Mouse (Mus musculus): ENCODE measurements around the gene Grid2. TPM values are rescaled to one million over a fixed set of nuclear protein-coding genes. Genes with fewer than 3 reads are reported as not detected.
A peak's percentile ranks its signal among the peaks of the same experiment; 100 is the strongest.

The Grid2 gene
- polyA plus RNA-seq, 1 experiment from 2014 or later, result 0.76 TPM

DNA sequence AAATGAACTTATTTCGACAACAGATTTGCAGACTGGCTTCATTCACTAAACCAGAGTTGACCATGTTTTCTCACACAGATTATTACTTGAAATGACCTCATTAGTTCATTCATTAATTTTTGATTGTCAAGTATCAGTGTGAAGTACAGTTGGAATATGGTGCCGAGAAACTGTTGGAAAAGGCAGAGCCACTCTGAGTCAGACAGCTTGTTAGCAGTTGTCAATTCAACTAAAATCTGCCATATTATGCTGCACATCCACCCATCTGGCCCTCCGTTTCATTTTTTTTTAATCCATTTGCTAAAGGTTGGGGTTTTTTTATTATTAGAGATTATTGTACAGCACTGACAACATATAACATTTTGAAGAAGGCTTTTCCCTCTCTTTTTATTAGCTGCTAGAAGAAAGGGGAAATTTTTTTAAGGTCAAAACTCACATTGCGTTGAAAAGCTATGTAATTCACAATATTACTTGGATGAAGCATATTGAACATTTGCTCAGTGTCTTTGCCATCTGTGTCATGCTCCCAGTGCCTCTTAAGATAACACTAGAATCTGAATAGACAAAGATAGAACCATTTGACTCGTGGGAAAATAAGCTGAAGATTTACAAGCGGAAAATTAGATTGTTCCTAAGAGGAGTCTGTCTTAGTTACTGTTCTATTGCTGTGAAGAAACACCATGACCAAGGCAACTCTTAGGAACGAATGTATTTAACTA, 1333.0 kb downstream of the Grid2 start:
- Histone ChIP-seq H3K27ac (ENCODE audit: low read depth, low read length) (no peak overlapping the region), H3K27me3 (ENCODE audit: control insufficient read depth, insufficient read depth, low read length) (no peaks in the 10 kb centered on the region), H3K9ac (ENCODE audit: low read depth, low read length) (no peak overlapping the region), H3K4me1 (ENCODE audit: control insufficient read depth, insufficient read depth, low read length) (no peaks in the 10 kb centered on the region), H3K36me3 (ENCODE audit: control insufficient read depth, insufficient read depth, low read length) (no peaks in the 10 kb centered on the region), H3K4me2 (no peak overlapping the region), H3K9me3 (replicated peaks; ENCODE audit: control insufficient read depth, low read length) (no peaks in the 10 kb centered on the region), H3K4me3 (ENCODE audit: low read depth, low read length) (no peak overlapping the region)
- 75% methylated on average over 7 of the region's 7 CpGs for WGBS (ENCODE audit: insufficient replicate concordance)
- ATAC-seq (replicated peaks; ENCODE audit: insufficient number of reproducible peaks, low FRiP score, low TSS enrichment), result no peak

DNA sequence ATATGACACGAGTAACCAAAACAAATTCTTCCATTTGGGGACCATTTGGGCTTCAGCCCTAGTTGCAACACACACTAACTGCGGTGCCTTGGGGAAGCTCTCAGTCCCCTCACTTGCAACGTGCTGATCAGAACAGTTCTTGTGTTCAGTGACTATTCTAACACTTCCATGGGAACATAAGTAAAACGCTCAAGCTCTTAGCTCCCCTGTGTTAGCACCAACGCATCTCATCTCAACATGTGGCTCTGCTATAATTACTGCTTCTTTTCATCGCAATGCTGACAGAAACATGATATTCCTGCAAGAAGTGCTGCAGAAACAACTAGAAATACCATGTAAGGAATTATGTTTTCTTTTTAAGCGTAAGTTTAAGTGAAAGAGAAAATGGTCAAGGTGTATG, 1340.6 kb downstream of the Grid2 start:
- 64% methylated on average over 7 of the region's 7 CpGs for WGBS (ENCODE audit: insufficient replicate concordance)
- Histone ChIP-seq H3K4me2 (no peak overlapping the region), H3K27me3 (ENCODE audit: control insufficient read depth, insufficient read depth, low read length) (no peaks in the 10 kb centered on the region), H3K27ac (ENCODE audit: low read depth, low read length) (no peak overlapping the region), H3K9me3 (replicated peaks; ENCODE audit: control insufficient read depth, low read length) (no peaks in the 10 kb centered on the region), H3K9ac (ENCODE audit: low read depth, low read length) (no peak overlapping the region), H3K36me3 (ENCODE audit: control insufficient read depth, insufficient read depth, low read length) (no peaks in the 10 kb centered on the region), H3K4me1 (ENCODE audit: control insufficient read depth, insufficient read depth, low read length) (peaks cover 4% of the 10 kb centered on the region; the same call in 1 of the 2 replicates), H3K4me3 (ENCODE audit: low read depth, low read length) (no peak overlapping the region)
- no peak for ATAC-seq (replicated peaks; ENCODE audit: insufficient number of reproducible peaks, low FRiP score, low TSS enrichment)

DNA sequence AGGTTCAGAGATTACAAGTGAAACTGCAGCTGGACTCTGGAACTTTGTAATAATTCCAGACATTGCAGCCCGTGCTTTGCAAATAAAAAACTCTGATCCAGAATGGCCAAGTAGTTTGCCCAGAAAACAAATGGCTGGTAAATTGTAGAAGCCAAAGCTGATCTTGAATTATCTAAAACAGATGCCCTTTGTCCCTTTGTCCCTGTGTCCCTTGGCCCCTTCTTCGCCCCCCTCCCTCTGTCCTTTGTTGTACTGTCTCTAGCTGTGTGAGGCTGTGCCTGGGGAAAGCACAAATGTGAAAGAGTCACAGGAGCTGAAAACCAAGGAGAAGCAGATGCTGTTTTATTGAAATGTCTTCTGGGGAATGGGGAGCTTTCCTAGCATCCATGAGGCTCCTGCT, 1341.2 kb downstream of the Grid2 start:
- H3K9ac ChIP-seq (ENCODE audit: low read depth, low read length), result no peak overlapping the region
- ATAC-seq (replicated peaks; ENCODE audit: insufficient number of reproducible peaks, low FRiP score, low TSS enrichment), result no peak
- no peaks in the 10 kb centered on the region for H3K27me3 ChIP-seq (ENCODE audit: control insufficient read depth, insufficient read depth, low read length)
- H3K4me3 ChIP-seq (ENCODE audit: low read depth, low read length), result no peak overlapping the region
- H3K4me1 ChIP-seq (ENCODE audit: control insufficient read depth, insufficient read depth, low read length), result peaks cover 4% of the 10 kb centered on the region; the same call in 1 of the 2 replicates
- H3K36me3 ChIP-seq (ENCODE audit: control insufficient read depth, insufficient read depth, low read length), result no peaks in the 10 kb centered on the region
- WGBS (ENCODE audit: insufficient replicate concordance), result 80% methylated on average over 2 of the region's 2 CpGs
- H3K9me3 ChIP-seq (replicated peaks; ENCODE audit: control insufficient read depth, low read length), result no peaks in the 10 kb centered on the region
- H3K4me2 ChIP-seq, result no peak overlapping the region
- 0 out of 2 replicates have a peak overlapping the region, but pooled peaks have one; percentile 10 for H3K27ac ChIP-seq (ENCODE audit: low read depth, low read length)

DNA sequence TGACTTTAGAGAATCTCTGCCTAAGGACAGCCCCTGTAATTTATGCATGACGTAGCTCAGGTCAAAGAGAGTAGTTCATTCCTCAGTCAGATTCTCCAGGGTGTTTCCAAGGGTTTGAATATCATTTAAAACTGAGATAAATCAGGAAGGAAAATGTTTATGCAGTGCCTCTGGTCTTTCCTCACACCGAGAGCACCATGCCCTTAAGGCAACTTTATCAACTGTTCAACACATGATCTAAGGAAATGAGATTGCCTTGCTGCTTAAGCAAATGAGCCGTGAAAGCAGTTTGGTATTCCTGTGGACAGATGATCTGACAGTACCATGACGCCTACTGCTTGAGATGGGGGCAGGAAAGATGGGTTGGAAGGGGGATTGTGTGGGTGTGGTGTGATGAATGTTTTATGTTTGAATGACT, 1342.5 kb downstream of the Grid2 start:
- Histone ChIP-seq H3K27ac (ENCODE audit: low read depth, low read length) (no peak overlapping the region), H3K4me2 (no peak overlapping the region), H3K27me3 (ENCODE audit: control insufficient read depth, insufficient read depth, low read length) (no peaks in the 10 kb centered on the region), H3K9ac (ENCODE audit: low read depth, low read length) (no peak overlapping the region), H3K36me3 (ENCODE audit: control insufficient read depth, insufficient read depth, low read length) (no peaks in the 10 kb centered on the region), H3K9me3 (replicated peaks; ENCODE audit: control insufficient read depth, low read length) (no peaks in the 10 kb centered on the region), H3K4me1 (ENCODE audit: control insufficient read depth, insufficient read depth, low read length) (peaks cover 4% of the 10 kb centered on the region; the same call in 1 of the 2 replicates), H3K4me3 (ENCODE audit: low read depth, low read length) (no peak overlapping the region)
- WGBS (ENCODE audit: insufficient replicate concordance), result 27% methylated on average over 4 of the region's 4 CpGs
- ATAC-seq (replicated peaks; ENCODE audit: insufficient number of reproducible peaks, low FRiP score, low TSS enrichment), result peak; percentile 52

DNA sequence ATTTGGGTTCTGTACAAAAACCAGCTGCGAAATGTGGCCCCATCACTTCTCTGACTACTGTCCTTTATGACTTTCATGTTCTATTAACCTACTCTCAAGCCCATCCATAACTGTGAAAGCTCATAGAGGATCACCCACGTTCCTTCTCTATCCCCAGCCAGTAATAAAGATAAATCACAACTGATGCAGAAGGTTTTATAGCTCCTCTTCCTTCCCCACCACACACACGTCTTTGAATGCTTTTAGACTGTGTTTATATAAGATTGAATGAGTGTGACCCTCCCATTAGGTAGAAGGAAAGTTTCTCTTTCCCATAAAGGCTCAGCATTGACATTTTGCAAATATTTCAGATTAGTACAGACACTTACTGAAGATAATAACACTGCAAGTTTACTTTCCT, 1350.1 kb downstream of the Grid2 start:
- no peaks in the 10 kb centered on the region for H3K27me3 ChIP-seq (ENCODE audit: control insufficient read depth, insufficient read depth, low read length)
- no peak overlapping the region for H3K4me2 ChIP-seq
- 59% methylated on average over 3 of the region's 3 CpGs for WGBS (ENCODE audit: insufficient replicate concordance)
- no peak overlapping the region for H3K9ac ChIP-seq (ENCODE audit: low read depth, low read length)
- no peak overlapping the region for H3K4me3 ChIP-seq (ENCODE audit: low read depth, low read length)
- H3K4me1 ChIP-seq (ENCODE audit: control insufficient read depth, insufficient read depth, low read length), result no peaks in the 10 kb centered on the region
- H3K27ac ChIP-seq (ENCODE audit: low read depth, low read length), result no peak overlapping the region
- H3K36me3 ChIP-seq (ENCODE audit: control insufficient read depth, insufficient read depth, low read length), result no peaks in the 10 kb centered on the region
- no peaks in the 10 kb centered on the region for H3K9me3 ChIP-seq (replicated peaks; ENCODE audit: control insufficient read depth, low read length)
- no peak for ATAC-seq (replicated peaks; ENCODE audit: insufficient number of reproducible peaks, low FRiP score, low TSS enrichment)

DNA sequence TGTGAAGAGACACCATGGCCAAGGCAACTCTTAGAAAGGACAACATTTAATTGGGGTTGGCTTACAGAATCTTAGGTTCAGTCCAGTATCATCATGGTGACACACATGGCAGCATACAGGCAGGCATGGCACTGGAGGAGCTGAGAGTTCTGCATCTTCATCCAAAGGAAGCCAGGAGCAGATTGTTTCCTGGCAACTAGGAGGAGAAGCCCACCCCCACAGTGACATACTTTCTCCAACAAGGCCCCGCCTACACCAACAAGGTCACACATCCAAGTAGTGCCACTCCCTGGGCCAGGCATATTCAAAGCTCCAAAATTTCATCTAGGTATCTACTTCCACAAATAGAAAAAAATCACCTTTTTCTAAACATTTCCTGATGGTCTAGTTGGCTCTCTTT, 1351.4 kb downstream of the Grid2 start:
- H3K27ac ChIP-seq (ENCODE audit: low read depth, low read length), result no peak overlapping the region
- no peaks in the 10 kb centered on the region for H3K9me3 ChIP-seq (replicated peaks; ENCODE audit: control insufficient read depth, low read length)
- no peak overlapping the region for H3K4me2 ChIP-seq
- no peaks in the 10 kb centered on the region for H3K27me3 ChIP-seq (ENCODE audit: control insufficient read depth, insufficient read depth, low read length)
- no peak overlapping the region for H3K9ac ChIP-seq (ENCODE audit: low read depth, low read length)
- H3K4me1 ChIP-seq (ENCODE audit: control insufficient read depth, insufficient read depth, low read length), result no peaks in the 10 kb centered on the region
- no peak overlapping the region for H3K4me3 ChIP-seq (ENCODE audit: low read depth, low read length)
- no peaks in the 10 kb centered on the region for H3K36me3 ChIP-seq (ENCODE audit: control insufficient read depth, insufficient read depth, low read length)
- no peak for ATAC-seq (replicated peaks; ENCODE audit: insufficient number of reproducible peaks, low FRiP score, low TSS enrichment)
- 83% methylated on average over 1 of the region's 1 CpGs for WGBS (ENCODE audit: insufficient replicate concordance)

DNA sequence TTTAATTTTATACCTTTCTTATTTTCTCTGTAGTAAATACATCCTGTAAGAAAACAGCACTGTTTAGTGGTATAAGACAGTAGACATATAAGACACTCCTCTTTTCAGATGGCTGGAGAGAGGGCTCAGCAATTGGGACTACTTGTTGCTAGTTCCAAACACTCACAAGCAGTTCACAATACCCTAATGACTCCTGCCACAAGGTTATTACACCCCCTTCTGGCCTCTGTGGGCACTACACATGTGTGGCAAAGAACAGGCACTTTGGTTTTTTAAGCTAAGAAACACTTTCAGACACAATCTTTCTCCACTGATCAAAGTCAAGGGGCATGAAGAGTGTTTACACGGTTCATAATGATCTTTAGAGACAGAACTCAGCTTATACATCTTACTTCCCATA, 1352.3 kb downstream of the Grid2 start:
- Histone ChIP-seq H3K4me2 (no peak overlapping the region), H3K9ac (ENCODE audit: low read depth, low read length) (no peak overlapping the region), H3K4me1 (ENCODE audit: control insufficient read depth, insufficient read depth, low read length) (no peaks in the 10 kb centered on the region), H3K27ac (ENCODE audit: low read depth, low read length) (no peak overlapping the region), H3K27me3 (ENCODE audit: control insufficient read depth, insufficient read depth, low read length) (no peaks in the 10 kb centered on the region), H3K36me3 (ENCODE audit: control insufficient read depth, insufficient read depth, low read length) (no peaks in the 10 kb centered on the region), H3K4me3 (ENCODE audit: low read depth, low read length) (no peak overlapping the region), H3K9me3 (replicated peaks; ENCODE audit: control insufficient read depth, low read length) (no peaks in the 10 kb centered on the region)
- 5% methylated on average over 1 of the region's 1 CpGs for WGBS (ENCODE audit: insufficient replicate concordance)
- ATAC-seq (replicated peaks; ENCODE audit: insufficient number of reproducible peaks, low FRiP score, low TSS enrichment), result no peak

DNA sequence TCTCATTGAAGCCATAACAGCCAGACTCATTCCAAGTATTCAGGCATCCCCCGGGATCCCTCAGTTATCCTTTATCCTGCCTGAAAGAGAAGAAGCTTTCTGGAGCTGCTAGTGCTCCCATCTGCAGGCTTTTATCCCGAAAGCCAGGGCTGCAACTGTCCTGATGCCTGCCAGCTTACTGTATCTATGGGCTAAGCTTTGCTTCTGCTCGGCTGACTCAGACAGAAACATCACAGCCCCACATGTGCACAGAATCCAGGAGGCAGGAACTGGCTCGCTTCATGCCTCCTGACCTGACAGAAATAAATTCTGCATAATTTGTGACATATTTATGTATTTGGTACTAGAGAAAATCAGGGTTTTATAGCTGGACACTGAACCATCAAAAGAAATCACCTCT, 1361.2 kb downstream of the Grid2 start:
- H3K36me3 ChIP-seq (ENCODE audit: control insufficient read depth, insufficient read depth, low read length), result no peaks in the 10 kb centered on the region
- no peak for ATAC-seq (replicated peaks; ENCODE audit: insufficient number of reproducible peaks, low FRiP score, low TSS enrichment)
- no peak overlapping the region for H3K27ac ChIP-seq (ENCODE audit: low read depth, low read length)
- H3K9me3 ChIP-seq (replicated peaks; ENCODE audit: control insufficient read depth, low read length), result no peaks in the 10 kb centered on the region
- H3K4me2 ChIP-seq, result no peak overlapping the region
- no peak overlapping the region for H3K4me3 ChIP-seq (ENCODE audit: low read depth, low read length)
- WGBS (ENCODE audit: insufficient replicate concordance), result 50% methylated on average over 4 of the region's 4 CpGs
- H3K4me1 ChIP-seq (ENCODE audit: control insufficient read depth, insufficient read depth, low read length), result no peaks in the 10 kb centered on the region
- no peaks in the 10 kb centered on the region for H3K27me3 ChIP-seq (ENCODE audit: control insufficient read depth, insufficient read depth, low read length)
- no peak overlapping the region for H3K9ac ChIP-seq (ENCODE audit: low read depth, low read length)

Data from heart, embryonic 11.5 days (tissue).